Mouse (Mus musculus) liver, postnatal 0 days (tissue): Measurements from ENCODE around the gene Ccl5.

Experiments
- CTCF ChIP-seq: sonication (generic); IDR thresholded peaks from 2 replicates; pipeline ENCODE4 v1.5.1; 2016; ENCODE audit warnings: antibody characterized with exemption, low read depth
- EP300 ChIP-seq: IDR thresholded peaks from 2 replicates; pipeline ENCODE4 v1.6.1; 2016; ENCODE audit warnings: antibody characterized with exemption, low read depth, mild to moderate bottlenecking

GRCm38 (mm10) chr11:83530360-83530759 lies at the start of gene Ccl5:
- TF ChIP-seq EP300 (no peak), CTCF (no peak)
